Mouse (Mus musculus): ENCODE measurements around the gene Col4a3. TPM values are rescaled to one million over a fixed set of nuclear protein-coding genes. Genes with fewer than 3 reads are reported as not detected.

The Col4a3 gene
- total RNA-seq, 2 experiments from 2014 or later: 1.3 to 1.8 TPM

GRCm38 (mm10) chr1:82603198-82603950, 16.7 kb downstream of the Col4a3 start:
- intact Hi-C loops (cut with DNase I): no loop called here
- no peak for DNase-seq (ENCODE audit: low spot score in 2 of 2)

- no peak for DNase-seq (ENCODE audit: low spot score in 2 of 2)
- intact Hi-C loops (cut with DNase I): no loop called here
Observed at GRCm38 (mm10) chr1:82605347-82605746, 18.6 kb downstream of the Col4a3 start.

- intact Hi-C loops (cut with DNase I): no loop called here
- DNase-seq (ENCODE audit: low spot score in 2 of 2): no peak
Observed at GRCm38 (mm10) chr1:82605856-82606255, 19.1 kb downstream of the Col4a3 start.

GRCm38 (mm10) chr1:82608646-82609262, 22.0 kb downstream of the Col4a3 start:
- peak; percentile 31 to 66 for DNase-seq (ENCODE audit: low spot score in 2 of 2)
- intact Hi-C loops (cut with DNase I): no loop called here

GRCm38 (mm10) chr1:82612061-82612660, 25.4 kb downstream of the Col4a3 start:
- no peak for DNase-seq (ENCODE audit: low spot score in 2 of 2)
- intact Hi-C loops (cut with DNase I): no loop called here

- intact Hi-C loops (cut with DNase I): no loop called here
- no peak for DNase-seq (ENCODE audit: low spot score in 2 of 2)
Observed at GRCm38 (mm10) chr1:82618001-82618400, 31.3 kb downstream of the Col4a3 start.

- no peak for DNase-seq (ENCODE audit: low spot score in 2 of 2)
- intact Hi-C loops (cut with DNase I): no loop called here
Observed at GRCm38 (mm10) chr1:82618592-82618991, 31.9 kb downstream of the Col4a3 start.

- intact Hi-C loops (cut with DNase I): no loop called here
- DNase-seq (ENCODE audit: low spot score in 2 of 2): no peak
Observed at GRCm38 (mm10) chr1:82619981-82620380, 33.3 kb downstream of the Col4a3 start.

GRCm38 (mm10) chr1:82624934-82625333, 38.2 kb downstream of the Col4a3 start:
- no peak for DNase-seq (ENCODE audit: low spot score in 2 of 2)
- intact Hi-C loops (cut with DNase I): no loop called here

- intact Hi-C loops (cut with DNase I): no loop called here
- no peak for DNase-seq (ENCODE audit: low spot score in 2 of 2)
Observed at GRCm38 (mm10) chr1:82625474-82625873, 38.8 kb downstream of the Col4a3 start.

GRCm38 (mm10) chr1:82627652-82628051, 40.9 kb downstream of the Col4a3 start:
- intact Hi-C loops (cut with DNase I): no loop called here
- no peak for DNase-seq (ENCODE audit: low spot score in 2 of 2)

GRCm38 (mm10) chr1:82629495-82629894, 42.8 kb downstream of the Col4a3 start:
- DNase-seq (ENCODE audit: low spot score in 2 of 2): no peak
- intact Hi-C loops (cut with DNase I): no loop called here

GRCm38 (mm10) chr1:82631169-82631792, 44.6 kb downstream of the Col4a3 start:
- DNase-seq (ENCODE audit: low spot score in 2 of 2): no peak
- intact Hi-C loops (cut with DNase I): no loop called here

GRCm38 (mm10) chr1:82634545-82635253, 48.0 kb downstream of the Col4a3 start:
- peak; percentile 17 to 29 for DNase-seq (ENCODE audit: low spot score in 2 of 2)
- intact Hi-C loops (cut with DNase I): no loop called here

GRCm38 (mm10) chr1:82635254-82635620, 48.5 kb downstream of the Col4a3 start:
- DNase-seq (ENCODE audit: low spot score in 2 of 2): no peak
- intact Hi-C loops (cut with DNase I): no loop called here

GRCm38 (mm10) chr1:82636321-82636720, 49.6 kb downstream of the Col4a3 start:
- intact Hi-C loops (cut with DNase I): no loop called here
- no peak for DNase-seq (ENCODE audit: low spot score in 2 of 2)

GRCm38 (mm10) chr1:82637414-82637813, 50.7 kb downstream of the Col4a3 start:
- DNase-seq (ENCODE audit: low spot score in 2 of 2): no peak
- intact Hi-C loops (cut with DNase I): no loop called here

- intact Hi-C loops (cut with DNase I): no loop called here
- DNase-seq (ENCODE audit: low spot score in 2 of 2): no peak
Observed at GRCm38 (mm10) chr1:82638428-82638827, 51.7 kb downstream of the Col4a3 start.

GRCm38 (mm10) chr1:82641316-82641987, 54.7 kb downstream of the Col4a3 start:
- intact Hi-C loops (cut with DNase I): loop anchor here (5.0 kb wide), 2 partner anchors 69 to 84 kb away; no protein-coding TSS in a partner anchor
- DNase-seq (ENCODE audit: low spot score in 2 of 2): peak; percentile 74 to 89
